Mouse (Mus musculus) ES-CJ7 (cell line): Measurements from ENCODE around the gene Fam204a.

Experiments
- DNase-seq: peaks from one replicate; pipeline ENCODE4 v3.0.0; 2011; ENCODE audit warnings: low read depth, low spot score

The Fam204a gene

GRCm38 (mm10) chr19:60160611-60161274 lies 65.8 kb downstream of the Fam204a start:
- peak; percentile 83 for DNase-seq

- peak; percentile 5 for DNase-seq
These were observed 66.7 kb downstream of the Fam204a start for GRCm38 (mm10) chr19:60159827-60160226.

- no peak for DNase-seq
These were observed 71.2 kb downstream of the Fam204a start for GRCm38 (mm10) chr19:60155266-60155665.

GRCm38 (mm10) chr19:60153096-60153495 lies 73.4 kb downstream of the Fam204a start:
- no peak for DNase-seq

GRCm38 (mm10) chr19:60150056-60150455 lies 76.4 kb downstream of the Fam204a start:
- DNase-seq, result no peak

GRCm38 (mm10) chr19:60149078-60149960 lies 77.2 kb downstream of the Fam204a start:
- no peak for DNase-seq
